Mouse (Mus musculus) liver (tissue): Measurements from ENCODE around the gene Herpud1.

ENCODE experiments used
- DNase-seq: peaks from one replicate; pipeline ENCODE4 v3.0.0-alpha.2; 2020; ENCODE audit warnings: mixed read lengths

The Herpud1 gene

GRCm38 (mm10) chr8:94412518-94412917 lies 26.3 kb downstream of the Herpud1 start:
- no peak for DNase-seq

GRCm38 (mm10) chr8:94413509-94413908 lies 27.3 kb downstream of the Herpud1 start:
- DNase-seq = no peak

- DNase-seq = no peak
Measured at GRCm38 (mm10) chr8:94415218-94415617, 29.0 kb downstream of the Herpud1 start.

GRCm38 (mm10) chr8:94418017-94418416 lies 31.8 kb downstream of the Herpud1 start:
- no peak for DNase-seq

- DNase-seq = no peak
Measured at GRCm38 (mm10) chr8:94422270-94422669, 36.0 kb downstream of the Herpud1 start.

- no peak for DNase-seq
Measured at GRCm38 (mm10) chr8:94427953-94428352, 41.7 kb downstream of the Herpud1 start.

GRCm38 (mm10) chr8:94428420-94428819 lies 42.2 kb downstream of the Herpud1 start:
- DNase-seq = no peak

- DNase-seq = no peak
Measured at GRCm38 (mm10) chr8:94429376-94429775, 43.1 kb downstream of the Herpud1 start.

- no peak for DNase-seq
Measured at GRCm38 (mm10) chr8:94432212-94432611, 46.0 kb downstream of the Herpud1 start.

- peak; percentile 47 for DNase-seq
Measured at GRCm38 (mm10) chr8:94433981-94434466, 47.8 kb downstream of the Herpud1 start, which contains the start of gene Nlrc5. Gene Nlrc5 (plus strand): TSS chr8:94434356.

GRCm38 (mm10) chr8:94434958-94435357 lies 48.7 kb downstream of the Herpud1 start:
- no peak for DNase-seq

GRCm38 (mm10) chr8:94435397-94436111 lies 49.3 kb downstream of the Herpud1 start:
- no peak for DNase-seq

- DNase-seq = no peak
Measured at GRCm38 (mm10) chr8:94436112-94436572, 49.9 kb downstream of the Herpud1 start.

- DNase-seq = no peak
Measured at GRCm38 (mm10) chr8:94436900-94437299, 50.7 kb downstream of the Herpud1 start.

- no peak for DNase-seq
Measured at GRCm38 (mm10) chr8:94438659-94439058, 52.4 kb downstream of the Herpud1 start.

- DNase-seq = no peak
Measured at GRCm38 (mm10) chr8:94439691-94440090, 53.5 kb downstream of the Herpud1 start.

- no peak for DNase-seq
Measured at GRCm38 (mm10) chr8:94440389-94440788, 54.2 kb downstream of the Herpud1 start.

- no peak for DNase-seq
Measured at GRCm38 (mm10) chr8:94441686-94442085, 55.4 kb downstream of the Herpud1 start.

- DNase-seq = no peak
Measured at GRCm38 (mm10) chr8:94443153-94443552, 56.9 kb downstream of the Herpud1 start.

- no peak for DNase-seq
Measured at GRCm38 (mm10) chr8:94444480-94444879, 58.2 kb downstream of the Herpud1 start.
